Mouse (Mus musculus): ENCODE data around the gene Speer4f2.
"Not testable (repeated sequence)": the region's sequence is repeated elsewhere in the genome, so short reads cannot be mapped to it uniquely, and the experiment has no call there.

Speer4f2 gene

DNA sequence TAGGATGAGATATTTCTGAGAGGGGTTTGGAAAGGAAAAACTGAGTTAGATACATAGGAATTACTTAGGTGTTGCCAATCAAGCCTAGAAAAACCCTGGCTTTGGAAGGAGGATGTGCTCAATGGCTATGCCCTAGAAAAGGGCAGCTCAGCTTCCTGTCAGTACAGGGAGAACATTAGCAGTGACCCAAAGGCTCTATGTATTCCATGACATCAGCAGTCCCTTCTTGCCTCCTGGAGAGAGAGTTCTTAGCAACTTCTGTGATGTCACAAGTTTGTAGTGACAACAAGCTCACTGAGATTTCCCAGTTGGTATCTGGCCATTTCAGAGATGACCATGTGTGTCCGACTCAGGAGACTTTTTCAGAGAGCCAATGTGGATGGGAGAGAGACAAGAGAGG is at the start of gene Speer4f2:
Gene Speer4f2 (plus strand): TSS at position 301 of the 400 bp plus-strand sequence.
- not testable (repeated sequence) for DNase-seq (ENCODE audit: low read depth, low spot score)

DNA sequence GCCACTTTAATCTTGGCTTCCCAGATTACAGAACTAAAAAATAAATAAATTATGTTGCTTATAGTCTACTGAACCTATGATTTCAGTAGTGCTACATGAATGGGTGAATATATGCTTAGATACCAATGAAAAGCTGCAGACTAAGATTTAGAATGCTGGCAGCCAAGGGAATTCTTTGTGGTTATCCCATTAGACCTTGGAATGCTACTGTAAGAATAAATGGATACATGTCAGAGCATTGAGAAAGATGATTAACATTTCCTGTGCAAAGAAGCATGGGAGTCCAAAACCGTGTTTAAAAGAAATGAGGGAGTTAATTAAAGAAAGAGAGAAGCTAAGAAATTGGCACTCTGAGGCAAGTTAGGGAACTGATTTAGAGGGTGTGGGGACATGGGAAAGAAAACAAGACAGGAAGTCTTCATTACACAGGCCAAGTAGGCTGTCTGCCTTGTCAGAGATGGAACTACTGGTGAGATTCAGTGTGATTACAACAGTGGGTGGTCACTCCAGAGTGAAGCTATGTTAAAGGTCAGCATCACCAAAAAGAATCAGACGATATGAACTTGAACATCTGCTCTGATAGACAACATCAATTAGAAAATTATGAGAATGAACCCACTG is 43.9 kb upstream of the Speer4f2 start:
- DNase-seq (ENCODE audit: low read depth, low spot score) = peak; percentile 82

DNA sequence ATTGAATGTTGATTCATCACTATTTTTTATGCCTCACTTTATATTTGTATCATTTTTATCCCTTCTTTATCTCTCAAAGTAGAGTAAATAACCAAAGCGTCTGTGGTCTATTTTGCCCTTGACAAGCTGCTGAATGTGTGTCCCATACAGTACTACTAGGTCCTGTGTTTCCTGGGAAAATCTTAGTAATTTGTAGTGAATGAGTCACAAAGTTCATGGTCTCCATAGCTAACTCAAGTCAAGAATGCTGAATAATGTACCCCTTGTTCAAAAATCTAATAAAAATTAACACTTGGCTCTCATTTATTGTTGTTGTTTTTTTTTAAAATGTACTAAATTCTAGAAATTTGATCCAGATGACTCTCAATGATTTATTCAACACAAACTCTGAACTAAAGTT is 38.1 kb upstream of the Speer4f2 start:
- DNase-seq (ENCODE audit: low read depth, low spot score) = peak; percentile 62

DNA sequence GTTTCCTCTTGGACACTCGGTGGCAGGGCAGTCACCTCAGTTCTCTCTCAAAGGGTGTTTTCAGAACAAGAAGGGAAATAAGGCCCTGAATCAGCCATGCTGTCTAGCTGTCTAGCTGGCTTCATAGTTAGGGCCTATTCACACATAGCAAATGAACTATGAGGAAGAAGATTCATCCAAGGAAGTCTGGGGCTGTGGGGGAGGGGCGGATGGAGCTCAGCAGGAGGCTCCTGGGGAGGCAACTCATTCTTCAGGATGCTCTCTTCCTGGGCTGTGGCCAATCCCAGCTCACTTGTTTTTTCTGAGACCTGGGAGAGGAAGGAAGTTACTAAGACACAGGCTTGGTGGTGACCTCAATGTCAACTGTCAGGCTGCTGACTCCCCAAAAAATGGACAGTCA is 27.2 kb upstream of the Speer4f2 start:
- not testable (repeated sequence) for DNase-seq (ENCODE audit: low read depth, low spot score)

DNA sequence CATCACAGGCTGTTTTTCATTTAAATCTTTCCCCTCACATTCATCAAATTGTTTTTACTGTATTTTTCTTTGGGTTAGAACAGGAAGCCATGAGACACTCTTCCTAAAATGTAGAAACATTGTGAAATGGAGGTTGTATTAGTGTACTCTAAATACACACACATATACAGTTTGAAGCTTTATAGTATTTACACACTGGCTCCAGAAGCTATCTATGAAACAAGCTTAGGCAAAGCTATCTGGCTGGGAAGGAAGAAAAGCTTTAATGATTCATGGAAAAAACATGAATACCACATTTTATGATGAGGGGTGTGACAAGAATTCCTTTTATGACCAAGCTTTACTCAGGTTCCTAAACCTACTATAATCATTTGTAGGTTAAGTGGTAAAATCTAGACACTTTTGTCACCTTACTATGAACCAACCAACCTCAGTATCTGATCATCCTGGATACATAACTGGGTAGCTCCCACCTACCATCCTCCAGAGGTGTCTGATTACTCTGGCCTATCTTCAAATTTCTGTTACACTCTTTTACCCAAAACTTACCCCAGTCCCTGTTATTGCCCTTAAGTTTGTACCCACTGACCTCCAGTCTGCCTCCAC is 13.5 kb upstream of the Speer4f2 start:
- peak; percentile 36 for DNase-seq (ENCODE audit: low read depth, low spot score)

DNA sequence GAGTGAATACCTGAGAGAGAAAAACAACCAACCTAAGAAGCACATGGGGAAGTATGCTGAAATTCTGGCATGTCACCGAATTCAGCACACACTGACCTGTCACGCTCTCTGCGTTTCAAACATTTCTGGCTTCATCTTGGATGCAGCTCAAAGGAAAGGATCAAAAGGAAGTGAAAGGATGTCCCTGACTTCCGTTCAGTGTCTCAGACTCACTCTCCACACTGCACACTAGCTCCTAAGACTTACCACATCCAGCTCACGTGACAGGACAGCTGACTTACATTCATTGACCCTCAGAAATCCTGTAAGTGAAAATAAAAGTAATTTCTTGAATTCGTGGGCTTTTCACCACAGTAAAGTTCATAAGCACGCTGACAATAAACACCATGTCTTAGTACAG is 16.9 kb downstream of the Speer4f2 start:
- DNase-seq (ENCODE audit: low read depth, low spot score) = no peak

DNA sequence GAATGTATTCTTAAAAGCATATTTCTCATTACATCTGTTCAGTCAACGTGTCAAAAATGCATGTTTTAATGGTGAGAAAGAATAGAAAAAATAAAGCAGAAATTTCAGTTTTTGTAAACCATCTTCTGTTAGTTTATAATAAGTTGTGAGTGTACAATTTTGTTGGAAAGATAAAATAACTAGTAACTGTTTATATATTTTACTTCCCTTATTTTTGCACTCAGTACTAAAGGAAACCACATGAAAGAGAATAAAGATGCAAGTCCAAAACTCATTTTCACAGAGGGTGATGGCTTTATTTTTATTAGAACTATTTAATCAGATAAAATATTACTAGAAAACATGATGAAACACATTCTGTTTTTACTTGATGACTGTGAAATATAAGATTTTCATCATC is 18.2 kb downstream of the Speer4f2 start:
- no peak for DNase-seq (ENCODE audit: low read depth, low spot score)

DNA sequence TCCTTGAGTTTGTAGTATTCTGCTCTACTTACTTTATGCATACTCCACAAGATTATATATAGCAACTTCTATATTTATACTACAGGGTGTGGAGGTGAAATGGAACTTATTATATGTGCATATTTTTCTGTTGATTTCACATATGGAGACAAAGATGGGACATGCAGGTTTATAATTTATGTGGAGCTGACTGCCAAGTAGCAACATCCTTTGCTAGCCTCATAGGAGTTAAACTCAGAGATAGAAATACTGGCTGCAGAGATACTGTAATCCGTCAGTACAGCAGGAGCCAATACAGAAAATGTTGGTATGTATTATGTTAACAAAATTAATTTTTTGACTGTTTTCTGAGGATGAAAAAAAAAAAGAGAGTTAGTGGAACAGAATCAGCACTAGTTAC is 27.6 kb downstream of the Speer4f2 start:
- no peak for DNase-seq (ENCODE audit: low read depth, low spot score)

DNA sequence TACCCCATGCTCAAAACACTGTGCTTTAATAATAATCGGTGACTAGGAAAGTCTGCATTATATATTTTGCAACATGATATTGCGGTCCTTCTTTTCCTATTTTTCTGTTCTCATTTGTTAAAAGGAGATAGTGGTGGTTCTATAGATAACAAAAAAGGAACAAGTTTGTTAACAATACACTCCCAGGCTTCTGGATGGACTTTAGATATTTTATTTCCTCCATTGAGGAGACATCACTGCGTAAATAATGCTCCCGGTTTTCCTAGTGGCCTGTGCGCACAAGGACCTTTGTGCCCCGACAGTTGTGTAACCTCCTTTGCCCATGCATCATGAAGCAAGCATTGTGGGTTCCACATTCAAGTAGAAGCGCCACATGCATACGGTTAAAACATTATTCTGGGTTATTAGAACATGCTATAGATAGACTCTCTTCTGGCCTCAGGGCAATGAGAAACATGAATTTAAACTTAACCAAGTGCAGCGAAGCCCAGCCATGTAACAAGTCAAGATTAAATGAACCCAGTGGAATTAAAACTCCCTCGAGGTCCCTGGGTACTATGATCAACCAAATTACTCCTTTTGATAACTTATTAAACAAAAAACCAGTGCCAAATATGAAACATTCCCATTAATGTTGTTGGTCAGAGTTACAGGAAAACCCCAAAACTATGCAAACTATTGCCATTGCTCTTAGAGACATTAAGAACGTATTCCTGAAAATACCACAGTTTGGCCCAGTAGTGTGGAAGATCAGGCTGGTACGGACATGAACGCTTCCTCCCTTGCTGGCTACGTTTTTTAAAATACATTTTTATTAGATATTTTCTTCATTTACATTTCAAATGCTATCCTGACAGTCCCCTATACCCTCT is 28.5 kb downstream of the Speer4f2 start:
- no peak for DNase-seq (ENCODE audit: low read depth, low spot score)

DNA sequence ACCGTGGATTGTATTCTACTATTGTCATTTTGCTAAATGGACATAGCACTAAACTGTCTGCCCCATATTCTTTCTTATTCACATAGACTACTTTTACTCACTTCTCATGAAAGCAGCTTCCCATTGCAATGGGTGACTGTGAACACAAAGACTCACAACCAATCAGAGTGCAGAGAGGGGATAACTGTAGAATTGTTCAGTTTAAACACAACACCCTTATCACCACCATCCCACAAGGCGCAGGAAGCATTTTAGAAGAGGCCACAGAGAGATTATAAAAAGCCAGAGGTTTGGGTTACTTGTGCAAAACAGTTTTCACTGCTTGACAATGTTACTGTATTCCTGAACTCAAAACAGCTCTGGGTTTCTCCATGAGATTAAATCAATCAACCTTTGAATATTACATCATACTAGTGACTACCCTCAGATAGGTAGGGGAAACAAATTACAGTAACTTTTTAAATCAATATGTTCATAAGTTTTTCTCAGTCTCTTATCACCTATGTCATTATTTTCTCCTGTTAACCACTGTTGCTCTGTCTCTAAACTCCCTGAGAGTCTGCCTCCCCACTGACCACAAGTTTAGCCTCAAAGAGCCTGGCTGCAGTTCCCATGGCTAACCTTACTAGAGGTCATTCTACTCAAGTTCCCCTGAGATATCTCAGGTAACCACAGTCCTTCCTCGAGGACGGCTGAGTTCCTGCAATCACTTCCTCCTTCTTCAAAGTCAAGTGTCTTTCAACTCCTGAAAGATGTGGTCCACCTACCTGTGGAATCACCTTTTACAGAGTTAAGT is 29.5 kb downstream of the Speer4f2 start:
- no peak for DNase-seq (ENCODE audit: low read depth, low spot score)

DNA sequence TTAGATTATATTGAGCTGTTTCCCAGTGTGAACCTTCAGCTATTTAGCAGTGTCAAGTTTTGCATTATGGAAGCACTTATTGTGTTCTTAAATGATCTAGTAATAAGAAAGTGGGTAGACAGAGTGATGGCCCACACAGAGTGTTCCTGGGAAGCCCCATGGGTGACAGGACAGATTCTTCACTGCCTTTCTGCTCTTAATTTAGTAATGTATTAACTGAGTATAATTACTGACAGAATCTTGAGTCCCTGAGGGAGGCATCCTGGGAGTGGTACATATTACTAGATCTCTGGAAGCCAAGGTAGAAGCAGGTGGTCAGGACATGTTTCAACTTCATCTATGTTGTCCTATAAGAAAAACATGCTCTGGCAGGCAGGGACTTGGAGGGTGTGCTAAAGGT is 30.6 kb downstream of the Speer4f2 start:
- DNase-seq (ENCODE audit: low read depth, low spot score) = no peak

DNA sequence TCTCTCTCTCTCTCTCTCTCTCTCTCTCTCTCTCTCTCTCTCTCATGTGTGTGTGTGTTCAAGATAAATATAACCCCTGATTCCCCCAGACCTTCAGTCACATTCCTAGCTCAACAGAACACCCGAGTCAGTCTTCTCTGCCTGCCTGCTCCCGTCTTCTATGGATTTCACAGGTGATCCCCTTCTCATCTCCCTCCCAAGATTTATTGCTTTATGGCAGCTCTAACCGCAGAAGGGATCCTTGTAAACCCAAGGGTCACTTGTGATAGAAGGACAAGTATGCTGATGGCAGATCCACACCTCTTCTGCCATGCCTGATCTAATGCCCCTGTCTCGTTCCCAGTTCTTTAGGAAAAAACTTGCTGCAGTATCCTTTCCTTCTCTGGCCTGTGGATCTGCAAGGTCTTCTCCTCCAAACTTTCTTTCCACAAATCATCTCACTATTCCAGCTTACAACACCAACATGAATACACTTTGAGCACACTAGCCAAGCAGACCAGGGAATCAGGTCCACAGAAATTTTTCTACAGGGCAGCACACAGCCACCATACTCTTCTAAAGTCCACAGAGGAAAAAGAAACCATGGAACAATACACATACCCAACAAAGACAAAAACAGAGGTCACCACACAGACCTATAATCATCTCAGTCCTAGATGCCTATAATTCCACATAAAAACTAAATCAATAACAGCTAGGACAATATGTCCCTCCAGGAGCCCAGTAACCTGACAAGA is 36.1 kb downstream of the Speer4f2 start:
- DNase-seq (ENCODE audit: low read depth, low spot score) = no peak

DNA sequence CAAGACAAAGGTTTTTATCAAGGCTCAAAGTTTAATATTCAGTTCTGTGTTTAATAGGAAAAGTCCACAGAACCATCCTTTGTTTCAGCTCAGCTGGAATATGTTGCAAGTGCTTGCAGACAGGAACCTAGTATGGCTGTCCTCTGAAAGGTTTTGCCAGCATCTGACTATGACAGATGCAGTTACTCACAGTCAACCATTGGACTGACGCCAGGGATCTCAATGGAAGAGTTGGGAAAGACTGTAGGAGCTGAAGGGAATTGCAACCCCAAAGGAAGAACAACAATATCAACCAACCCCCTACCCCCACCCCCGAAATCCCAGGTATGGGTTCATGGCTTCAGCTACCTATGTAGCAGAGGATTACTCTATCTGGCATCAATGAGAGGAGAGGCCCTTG is 44.2 kb downstream of the Speer4f2 start:
- DNase-seq (ENCODE audit: low read depth, low spot score) = peak; percentile 83

DNA sequence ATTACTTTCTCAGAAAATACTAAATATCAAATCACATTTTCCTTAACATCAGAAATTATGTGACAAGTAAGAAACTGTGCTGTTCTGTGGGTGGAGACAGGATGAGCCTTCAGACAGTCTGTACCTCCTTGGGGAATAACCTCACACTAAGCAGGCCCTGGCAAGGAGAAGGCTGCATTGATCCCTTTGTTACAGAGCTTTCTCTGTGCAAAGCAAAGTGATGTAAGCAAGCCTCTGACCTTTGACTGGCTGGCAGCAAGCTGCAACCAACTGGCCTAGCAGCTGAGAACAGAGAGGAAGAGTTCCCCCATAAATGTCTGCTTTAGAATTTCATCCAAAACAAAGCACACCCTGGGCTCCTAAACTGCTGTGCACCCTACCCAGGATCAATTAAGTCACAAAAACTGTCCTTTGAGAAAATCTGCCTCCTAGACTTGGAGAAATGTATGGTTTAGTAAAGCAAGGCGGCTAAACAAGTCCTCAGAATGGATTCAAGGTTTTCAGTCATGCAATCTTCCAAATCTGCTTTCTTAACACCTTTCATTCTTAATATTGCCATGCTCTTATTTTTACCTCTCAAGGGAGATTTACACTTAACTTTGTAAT is 46.3 kb downstream of the Speer4f2 start:
- DNase-seq (ENCODE audit: low read depth, low spot score) = peak; percentile 21

DNA sequence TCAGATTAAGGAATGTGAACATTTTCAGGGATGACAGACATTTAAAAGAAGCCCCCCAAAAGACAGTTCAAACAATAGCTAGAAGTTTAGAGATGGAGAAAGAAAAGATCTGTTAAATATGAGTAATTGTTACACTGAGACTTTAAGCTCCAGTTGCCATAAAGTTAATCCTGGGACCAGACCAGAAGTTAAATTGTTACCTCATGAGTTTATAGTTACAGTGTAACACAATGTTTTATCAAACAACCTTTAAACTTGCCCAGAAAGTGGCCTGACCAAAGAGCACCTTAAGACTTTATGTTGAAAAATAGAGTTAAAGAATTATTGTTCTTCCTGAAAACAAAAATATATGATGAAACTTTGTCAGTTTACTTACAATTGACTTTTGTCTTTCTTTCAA is 46.9 kb downstream of the Speer4f2 start:
- DNase-seq (ENCODE audit: low read depth, low spot score) = no peak

DNA sequence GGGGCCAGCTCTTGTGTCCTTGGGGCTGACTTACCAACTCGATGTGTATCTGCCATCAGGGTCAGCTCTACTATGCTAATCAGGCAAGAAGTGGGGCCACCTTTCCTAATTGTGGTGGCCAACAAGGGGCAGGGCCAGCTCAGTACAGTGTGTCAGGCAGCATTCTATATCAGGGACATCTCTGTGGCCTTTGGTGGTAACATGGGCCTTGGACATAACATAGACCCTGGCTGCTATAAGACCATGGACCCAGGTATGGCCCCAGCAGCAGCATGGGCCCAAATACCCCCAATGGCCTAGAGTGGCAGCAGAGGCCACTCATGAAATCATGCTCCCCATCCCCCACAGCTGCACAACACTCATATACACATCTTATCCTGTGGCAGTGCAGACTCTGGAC is 49.2 kb downstream of the Speer4f2 start:
- DNase-seq (ENCODE audit: low read depth, low spot score) = no peak

DNA sequence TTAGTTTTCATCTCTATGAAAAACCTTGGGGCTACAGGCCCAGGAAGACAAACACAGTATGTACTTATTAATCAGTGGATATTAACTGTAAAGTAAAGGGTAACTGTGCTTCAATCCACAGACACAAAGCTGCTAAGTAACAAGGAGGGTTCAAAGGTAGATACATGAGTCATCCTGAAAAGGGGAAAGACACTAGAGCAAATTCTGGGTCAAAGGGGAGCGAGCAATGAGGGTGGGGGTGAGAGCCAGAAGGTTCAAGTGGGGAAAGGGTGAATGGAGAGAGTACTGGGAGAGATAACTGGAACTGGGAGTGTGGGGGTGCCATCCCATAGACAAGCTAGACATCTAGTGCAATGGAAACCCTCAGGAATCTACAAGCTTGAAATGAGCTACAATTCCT is 54.0 kb downstream of the Speer4f2 start:
- DNase-seq (ENCODE audit: low read depth, low spot score) = no peak

Data from 3T3-L1 (cell line).